22 mouse cellular contexts compared by ENCODE assay signal in the genomic region with DNA sequence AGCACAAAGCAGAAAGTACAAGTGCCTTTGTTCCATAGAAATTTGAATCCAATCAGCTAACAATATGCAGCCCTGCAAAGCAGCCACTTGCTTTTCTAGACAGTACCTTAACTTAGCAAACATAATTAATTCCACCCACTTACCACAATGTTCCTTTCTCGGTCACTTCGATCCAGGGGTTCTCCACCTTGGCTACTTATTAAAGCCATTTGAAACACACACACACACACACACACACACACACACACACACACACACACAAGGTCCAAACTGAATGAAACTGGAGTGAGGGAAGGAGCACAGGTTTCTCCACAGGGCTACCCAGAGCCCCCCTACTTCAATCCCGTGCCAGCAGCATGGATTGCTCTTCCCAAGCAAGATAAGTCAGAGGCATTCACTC.
A peak's percentile ranks its signal among the peaks of the same experiment; 100 is the strongest.
DNase-seq lines count a peak whose midpoint lies in the region; ATAC-seq lines count a peak whose summit lies in the region.
"Had no signal": no experiment of that assay in that cellular context is flagged by ENCODE, and none has a peak within 500 bp of the region (broad histone marks: within the 10 kb centered on the region; RNA-seq: fewer than 3 reads in every experiment).

No protein-coding gene starts in this region.

- peaks cover 9% of the 10 kb centered on the region for H3K9me3 ChIP-seq in kidney, embryonic 14.5 days (ENCODE audit: control insufficient read depth, low read length)
- H3K9me3 ChIP-seq in kidney, embryonic 16.5 days (ENCODE audit: low read length): peaks cover 16% of the 10 kb centered on the region; the same call in 1 of the 2 replicates

- WGBS in kidney, embryonic 14.5 days: 82% methylated on average over 3 of the region's 3 CpGs
- WGBS in kidney, embryonic 16.5 days: 80% methylated on average over 3 of the region's 3 CpGs

- H3K27me3 ChIP-seq in kidney, embryonic 14.5 days (ENCODE audit: control insufficient read depth, insufficient read depth, low read length): no peaks in the 10 kb centered on the region
- H3K27me3 ChIP-seq in kidney, embryonic 16.5 days (ENCODE audit: insufficient read depth, low read length): no peaks in the 10 kb centered on the region
- H3K27me3 ChIP-seq: CH12.LX; embryonic facial prominence, embryonic 13.5 days; forebrain, embryonic 13.5 days; heart, embryonic 15.5 days; Patski had no signal

- no peaks in the 10 kb centered on the region for H3K36me3 ChIP-seq in kidney, embryonic 14.5 days (ENCODE audit: control insufficient read depth, insufficient read depth, low read length)
- no peaks in the 10 kb centered on the region for H3K36me3 ChIP-seq in kidney, embryonic 16.5 days (ENCODE audit: insufficient read depth, low read length)
- H3K36me3 ChIP-seq: embryonic facial prominence, embryonic 13.5 days; heart, embryonic 15.5 days had no signal

- H3K9ac ChIP-seq in kidney, embryonic 14.5 days (ENCODE audit: low read depth, low read length): no peak overlapping the region
- no peak overlapping the region for H3K9ac ChIP-seq in kidney, embryonic 16.5 days (replicated peaks; ENCODE audit: low read length)
- H3K9ac ChIP-seq: embryonic facial prominence, embryonic 13.5 days; forebrain, embryonic 13.5 days; forebrain, postnatal 0 days; heart, embryonic 15.5 days; hindbrain, embryonic 14.5 days had no signal

- no peak overlapping the region for H3K4me2 ChIP-seq in kidney, embryonic 14.5 days (replicated peaks; ENCODE audit: low read depth, low read length)
- H3K4me2 ChIP-seq in kidney, embryonic 16.5 days (replicated peaks; ENCODE audit: low read depth, low read length): no peak overlapping the region
- H3K4me2 ChIP-seq: embryonic facial prominence, embryonic 13.5 days; forebrain, embryonic 13.5 days; heart, embryonic 11.5 days; heart, embryonic 15.5 days; hindbrain, embryonic 14.5 days had no signal

- no peak overlapping the region for H3K27ac ChIP-seq in kidney, embryonic 14.5 days (ENCODE audit: low read depth, low read length)
- no peak overlapping the region for H3K27ac ChIP-seq in kidney, embryonic 16.5 days (ENCODE audit: low read length)
- H3K27ac ChIP-seq: embryonic facial prominence, embryonic 13.5 days; forebrain, embryonic 13.5 days; heart, adult 2 months; heart, embryonic 15.5 days; hindbrain, embryonic 10.5 days; hindbrain, embryonic 14.5 days had no signal

- no peaks in the 10 kb centered on the region for H3K4me1 ChIP-seq in kidney, embryonic 14.5 days (ENCODE audit: control insufficient read depth, insufficient read depth, low read length)
- H3K4me1 ChIP-seq in kidney, embryonic 16.5 days (ENCODE audit: insufficient read depth, low read length): no peaks in the 10 kb centered on the region
- H3K4me1 ChIP-seq: embryonic facial prominence, embryonic 13.5 days; forebrain, embryonic 13.5 days; heart, embryonic 15.5 days; hindbrain, embryonic 10.5 days had no signal

- ATAC-seq in kidney, embryonic 14.5 days (ENCODE audit: low FRiP score, low TSS enrichment): no peak
- no peak for ATAC-seq in kidney, embryonic 16.5 days (ENCODE audit: low FRiP score, low TSS enrichment)
- no peak for ATAC-seq in erythroblast, adult 5-6 weeks (replicated peaks; ENCODE audit: low FRiP score, poor library complexity, severe bottlenecking)
- ATAC-seq: forebrain, embryonic 13.5 days; forebrain, postnatal 0 days; Patski had no signal

- no peak overlapping the region for H3K4me3 ChIP-seq in kidney, embryonic 14.5 days (ENCODE audit: low read length)
- no peak overlapping the region for H3K4me3 ChIP-seq in kidney, embryonic 16.5 days (ENCODE audit: low read length)
- H3K4me3 ChIP-seq: embryonic facial prominence, embryonic 13.5 days; forebrain, embryonic 13.5 days; heart, adult 2 months; heart, embryonic 15.5 days; hindbrain, embryonic 10.5 days had no signal

- peak; percentile 34 for DNase-seq in kidney, adult 11 months
- DNase-seq in kidney, adult 9 months: peak; percentile 71
- DNase-seq in brain, adult 2 months (ENCODE audit: low read depth, low spot score): peak; percentile 28
- peak; percentile 58 to 60 for DNase-seq in kidney, postnatal 36 days
- DNase-seq: adrenal gland, adult 2 months; cerebellum, adult 18-20 months; cerebellum, adult 9-11 months; cerebellum, postnatal 36 days; forebrain, postnatal 0 days; heart, adult 2 months; heart, postnatal 14 days had no signal
